Mouse (Mus musculus): ENCODE measurements around the gene Iqcc. TPM values are rescaled to one million over a fixed set of nuclear protein-coding genes. Genes with fewer than 3 reads are reported as not detected.

Iqcc gene
- 10 to 100 TPM in 17 of 26 experiments, 1 to 10 TPM in 9; 1.5 to 46.4 (median 12.4) TPM for total RNA-seq (2018; cell fraction: chromatin; rRNA removed)
- total RNA-seq (2018; cell fraction: cytosol; rRNA removed), result 10 to 100 TPM in 6 of 26 experiments, 1 to 10 TPM in 20; 4.3 to 12.2 (median 8.5) TPM
- 10 to 100 TPM in 15 of 26 experiments, 1 to 10 TPM in 11; 1.4 to 52.9 (median 12.5) TPM for total RNA-seq (2018; cell fraction: nucleus; rRNA removed)
- polyA plus RNA-seq (2018), result 7.5 to 12.3 TPM (median 8.9 TPM) in 3 replicates

GRCm38 (mm10) chr4:129618786-129619691 is at the start of gene Iqcc:
Gene Iqcc (minus strand): TSS chr4:129619099.
- H3K36me3 ChIP-seq (ENCODE audit: inconsistent target), result peaks cover 16% of the 10 kb centered on the region; the same call in 1 of the 2 replicates
- peak within 1 kb of the TSS; percentile 65 for H3K27ac ChIP-seq
- peaks cover 24% of the 10 kb centered on the region for H3K79me2 ChIP-seq (ENCODE audit: inconsistent target)
- peak within 1 kb of the TSS; percentile 94 for H3K4me3 ChIP-seq (ENCODE audit: inconsistent target)
- 3% methylated on average over 40 of the region's 44 CpGs for WGBS (ENCODE audit: missing documents)

- no peak overlapping the region for H3K27ac ChIP-seq
- H3K79me2 ChIP-seq (ENCODE audit: inconsistent target), result peaks cover 61% of the 10 kb centered on the region
- 89% methylated on average over 3 of the region's 3 CpGs for WGBS (ENCODE audit: missing documents)
- H3K36me3 ChIP-seq (ENCODE audit: inconsistent target), result peaks cover 40% of the 10 kb centered on the region
- H3K4me3 ChIP-seq (ENCODE audit: inconsistent target), result no peak overlapping the region
These were observed 43.4 kb upstream of the Iqcc start for GRCm38 (mm10) chr4:129662255-129662813.

- H3K27ac ChIP-seq, result no peak overlapping the region
- H3K4me3 ChIP-seq (ENCODE audit: inconsistent target), result no peak overlapping the region
- H3K79me2 ChIP-seq (ENCODE audit: inconsistent target), result peaks cover 54% of the 10 kb centered on the region
- WGBS (ENCODE audit: missing documents), result 98% methylated on average over 3 of the region's 3 CpGs
- H3K36me3 ChIP-seq (ENCODE audit: inconsistent target), result peaks cover 48% of the 10 kb centered on the region
These were observed 42.7 kb upstream of the Iqcc start for GRCm38 (mm10) chr4:129661584-129661983.

GRCm38 (mm10) chr4:129654770-129655169 is 35.9 kb upstream of the Iqcc start:
- Histone ChIP-seq H3K27ac (no peak overlapping the region), H3K36me3 (ENCODE audit: inconsistent target) (peaks cover 94% of the 10 kb centered on the region), H3K4me3 (ENCODE audit: inconsistent target) (no peak overlapping the region), H3K79me2 (ENCODE audit: inconsistent target) (no peaks in the 10 kb centered on the region)
- 96% methylated on average over 14 of the region's 14 CpGs for WGBS (ENCODE audit: missing documents)

- 91% methylated on average over 8 of the region's 8 CpGs for WGBS (ENCODE audit: missing documents)
- peaks cover 87% of the 10 kb centered on the region for H3K36me3 ChIP-seq (ENCODE audit: inconsistent target)
- H3K4me3 ChIP-seq (ENCODE audit: inconsistent target), result no peak overlapping the region
- H3K27ac ChIP-seq, result no peak overlapping the region
- no peaks in the 10 kb centered on the region for H3K79me2 ChIP-seq (ENCODE audit: inconsistent target)
These were observed 31.5 kb upstream of the Iqcc start for GRCm38 (mm10) chr4:129650359-129650758.

GRCm38 (mm10) chr4:129648656-129649055 is 29.8 kb upstream of the Iqcc start:
- 92% methylated on average over 1 of the region's 1 CpGs for WGBS (ENCODE audit: missing documents)
- no peak overlapping the region for H3K27ac ChIP-seq

GRCm38 (mm10) chr4:129645204-129645603 is 26.3 kb upstream of the Iqcc start:
- no peak overlapping the region for H3K27ac ChIP-seq
- WGBS (ENCODE audit: missing documents), result 58% methylated on average over 6 of the region's 6 CpGs
- H3K4me3 ChIP-seq (ENCODE audit: inconsistent target), result no peak overlapping the region
- H3K79me2 ChIP-seq (ENCODE audit: inconsistent target), result no peaks in the 10 kb centered on the region
- peaks cover 39% of the 10 kb centered on the region for H3K36me3 ChIP-seq (ENCODE audit: inconsistent target)

More at GRCm38 (mm10) chr4:129648656-129649055, 29.8 kb upstream of the Iqcc start:
- no peaks in the 10 kb centered on the region for H3K79me2 ChIP-seq (ENCODE audit: inconsistent target)
- H3K36me3 ChIP-seq (ENCODE audit: inconsistent target), result peaks cover 70% of the 10 kb centered on the region
- no peak overlapping the region for H3K4me3 ChIP-seq (ENCODE audit: inconsistent target)

GRCm38 (mm10) chr4:129641756-129642155 is 22.9 kb upstream of the Iqcc start:
- 86% methylated on average over 5 of the region's 5 CpGs for WGBS (ENCODE audit: missing documents)
- H3K4me3 ChIP-seq (ENCODE audit: inconsistent target), result no peak overlapping the region
- H3K36me3 ChIP-seq (ENCODE audit: inconsistent target), result peaks cover 19% of the 10 kb centered on the region

GRCm38 (mm10) chr4:129640638-129641467 is 22.0 kb upstream of the Iqcc start, which contains the start of gene Txlna:
Gene Txlna (minus strand): TSS chr4:129641065.
- H3K36me3 ChIP-seq (ENCODE audit: inconsistent target), result peaks cover 21% of the 10 kb centered on the region
- H3K4me3 ChIP-seq (ENCODE audit: inconsistent target), result peak within 1 kb of the TSS; percentile 68
- H3K27ac ChIP-seq, result peak within 1 kb of the TSS; percentile 84
- peaks cover 34% of the 10 kb centered on the region for H3K79me2 ChIP-seq (ENCODE audit: inconsistent target)
- WGBS (ENCODE audit: missing documents), result under 1% methylated on average over 59 of the region's 60 CpGs

More at GRCm38 (mm10) chr4:129641756-129642155, 22.9 kb upstream of the Iqcc start:
- peaks cover 29% of the 10 kb centered on the region for H3K79me2 ChIP-seq (ENCODE audit: inconsistent target)
- no peak overlapping the region for H3K27ac ChIP-seq

GRCm38 (mm10) chr4:129640101-129640637 is 21.3 kb upstream of the Iqcc start:
- 2% methylated on average over 15 of the region's 17 CpGs for WGBS (ENCODE audit: missing documents)
- H3K79me2 ChIP-seq (ENCODE audit: inconsistent target), result peaks cover 34% of the 10 kb centered on the region
- H3K36me3 ChIP-seq (ENCODE audit: inconsistent target), result peaks cover 28% of the 10 kb centered on the region
- H3K4me3 ChIP-seq (ENCODE audit: inconsistent target), result peak overlapping the region; percentile 68
- peak overlapping the region; percentile 84 for H3K27ac ChIP-seq

- Histone ChIP-seq H3K79me2 (ENCODE audit: inconsistent target) (peaks cover 34% of the 10 kb centered on the region), H3K27ac (peak overlapping the region; percentile 84; the same call in 1 of the 2 replicates), H3K36me3 (ENCODE audit: inconsistent target) (peaks cover 38% of the 10 kb centered on the region), H3K4me3 (ENCODE audit: inconsistent target) (peak overlapping the region; percentile 68; the same call in 1 of the 2 replicates)
- 89% methylated on average over 15 of the region's 15 CpGs for WGBS (ENCODE audit: missing documents)
These were observed 20.3 kb upstream of the Iqcc start for GRCm38 (mm10) chr4:129639221-129639620.

GRCm38 (mm10) chr4:129633852-129634251 is 15.0 kb upstream of the Iqcc start:
- Histone ChIP-seq H3K36me3 (ENCODE audit: inconsistent target) (peaks cover 89% of the 10 kb centered on the region), H3K27ac (no peak overlapping the region), H3K79me2 (ENCODE audit: inconsistent target) (peaks cover 25% of the 10 kb centered on the region), H3K4me3 (ENCODE audit: inconsistent target) (no peak overlapping the region)
- 88% methylated on average over 6 of the region's 6 CpGs for WGBS (ENCODE audit: missing documents)

GRCm38 (mm10) chr4:129631867-129632266 is 13.0 kb upstream of the Iqcc start:
- WGBS (ENCODE audit: missing documents), result 96% methylated on average over 12 of the region's 12 CpGs
- H3K4me3 ChIP-seq (ENCODE audit: inconsistent target), result no peak overlapping the region
- H3K36me3 ChIP-seq (ENCODE audit: inconsistent target), result peaks cover 94% of the 10 kb centered on the region
- H3K27ac ChIP-seq, result no peak overlapping the region
- peaks cover 6% of the 10 kb centered on the region; the same call in 1 of the 2 replicates for H3K79me2 ChIP-seq (ENCODE audit: inconsistent target)

All from macrophage (primary cell).